Mouse (Mus musculus) neural tube, embryonic 15.5 days (tissue): Measurements from ENCODE around the gene Eif4e2. TPM values are rescaled to one million over a fixed set of nuclear protein-coding genes. Genes with fewer than 3 reads are reported as not detected.
A peak's percentile ranks its signal among the peaks of the same experiment; 100 is the strongest.

Experiments
- ATAC-seq: fragments of 200-750 bp; cut with Nextera tagmentation; 2 replicates; pipeline ENCODE4 v1.8.0; 2017; ENCODE audit warnings: mild to moderate bottlenecking, moderate TSS enrichment, moderate library complexity; ENCODE audit not compliant: low FRiP score
- H3K27ac ChIP-seq: fragments of 300-500 bp; sonication (generic); replicated peaks from 2 replicates; pipeline ENCODE4 v1.5.1; 2015; ENCODE audit warnings: mild to moderate bottlenecking, inconsistent platforms
- H3K27me3 ChIP-seq: fragments of 300-500 bp; sonication (generic); replicated peaks from 2 replicates; pipeline ENCODE4 v1.6.1; 2015; ENCODE audit warnings: inconsistent platforms
- H3K36me3 ChIP-seq: fragments of 300-500 bp; sonication (generic); 2 replicates; pipeline ENCODE4 v1.6.1; 2015; ENCODE audit warnings: inconsistent platforms
- H3K4me1 ChIP-seq: fragments of 300-500 bp; sonication (generic); 2 replicates; pipeline ENCODE4 v1.6.1; 2015; ENCODE audit warnings: inconsistent platforms
- H3K4me2 ChIP-seq: fragments of 300-500 bp; sonication (generic); 2 replicates; pipeline ENCODE4 v1.6.1; 2015; ENCODE audit warnings: inconsistent platforms, mild to moderate bottlenecking, moderate library complexity
- H3K4me3 ChIP-seq: fragments of 300-500 bp; sonication (generic); replicated peaks from 2 replicates; pipeline ENCODE4 v1.5.1; 2015; ENCODE audit warnings: mild to moderate bottlenecking, inconsistent platforms
- H3K9ac ChIP-seq: fragments of 300-500 bp; sonication (generic); replicated peaks from 2 replicates; pipeline ENCODE4 v1.6.1; 2015; ENCODE audit warnings: mild to moderate bottlenecking, inconsistent platforms
- H3K9me3 ChIP-seq: fragments of 300-500 bp; sonication (generic); replicated peaks from 2 replicates; pipeline ENCODE4 v1.6.1; 2016; ENCODE audit warnings: inconsistent platforms
- WGBS: fragments of 180-500 bp; shearing (Covaris S2); methylation state at CpG from one replicate; pipeline ENCODE4 v1.1.7; 2015; ENCODE audit warnings: mixed read lengths; 5-methylcytosine and 5-hydroxymethylcytosine counted together
- polyA plus RNA-seq: library from polyadenylated mRNA; unstranded; fragments of >200 nt; fragmentation: Nextera tagmentation; extraction: Ambion mirVana; gene quantifications from 2 replicates; pipeline ENCODE4 v1.2.1, GENCODE M21; 2015

Eif4e2 gene
- polyA plus RNA-seq, 1 experiment from 2014 or later, result 93.4 TPM

DNA sequence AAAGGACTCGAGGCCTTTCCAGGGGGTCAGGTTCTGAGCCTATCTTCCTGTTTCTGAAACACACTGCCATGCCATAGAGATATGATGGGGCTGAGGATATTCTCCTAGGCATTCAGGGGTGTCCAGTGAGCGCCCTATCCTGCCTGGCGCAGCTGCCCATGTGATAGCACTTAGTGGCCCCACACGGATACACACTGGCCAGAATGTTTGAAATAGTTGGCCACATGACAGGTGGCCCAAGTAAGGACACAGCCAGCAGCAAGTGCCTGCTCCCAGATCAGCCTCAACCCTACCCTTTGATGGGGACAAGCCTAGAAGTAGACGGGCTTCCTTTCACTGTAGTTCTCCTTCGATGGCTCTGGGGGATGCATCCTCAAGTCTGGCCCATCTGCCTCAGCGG lies 9.2 kb upstream of the Eif4e2 start, which contains the start of gene Chrng:
TSS of gene Chrng (plus strand) at position 193 of the 400 bp plus-strand sequence.
- Histone ChIP-seq H3K9me3 (no peaks in the 10 kb centered on the region), H3K36me3 (no peaks in the 10 kb centered on the region), H3K4me2 (no peak within 1 kb of the TSS), H3K9ac (no peak within 1 kb of the TSS), H3K4me3 (no peak within 1 kb of the TSS), H3K27me3 (peaks cover 35% of the 10 kb centered on the region), H3K27ac (no peak within 1 kb of the TSS), H3K4me1 (no peaks in the 10 kb centered on the region)
- 92% methylated on average over 7 of the region's 7 CpGs for WGBS
- ATAC-seq, result no peak

GRCm38 (mm10) chr1:87205038-87205437 lies 8.7 kb upstream of the Eif4e2 start:
- Histone ChIP-seq H3K9ac (no peak overlapping the region), H3K36me3 (no peaks in the 10 kb centered on the region), H3K4me3 (no peak overlapping the region), H3K4me1 (no peaks in the 10 kb centered on the region), H3K27me3 (peaks cover 35% of the 10 kb centered on the region), H3K9me3 (no peaks in the 10 kb centered on the region), H3K27ac (no peak overlapping the region), H3K4me2 (no peak overlapping the region)
- WGBS, result 71% methylated on average over 6 of the region's 6 CpGs
- ATAC-seq, result no peak

DNA sequence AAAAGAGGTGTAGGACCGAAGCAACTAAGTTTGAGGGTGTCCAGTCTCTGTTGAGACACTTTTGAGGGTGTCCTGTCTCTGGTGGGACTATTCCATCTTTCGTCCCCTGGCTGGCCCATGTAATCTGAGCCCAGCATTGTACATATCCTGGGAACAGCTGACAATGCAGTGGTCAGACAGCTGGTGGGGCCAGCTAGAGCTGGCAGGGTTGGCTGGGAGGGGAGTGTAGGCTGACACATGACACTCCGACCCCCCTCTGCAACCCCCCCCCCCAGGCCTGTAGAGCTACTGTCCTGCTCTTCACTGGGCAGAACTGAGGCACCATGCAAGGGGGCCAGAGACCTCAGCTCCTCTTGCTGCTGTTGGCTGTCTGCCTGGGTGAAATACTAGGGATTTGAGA lies 8.2 kb upstream of the Eif4e2 start:
- no peak overlapping the region for H3K4me3 ChIP-seq
- no peaks in the 10 kb centered on the region for H3K4me1 ChIP-seq
- no peaks in the 10 kb centered on the region for H3K36me3 ChIP-seq
- no peak for ATAC-seq
- H3K4me2 ChIP-seq, result no peak overlapping the region
- 52% methylated on average over 3 of the region's 3 CpGs for WGBS
- no peak overlapping the region for H3K9ac ChIP-seq
- no peak overlapping the region for H3K27ac ChIP-seq
- H3K9me3 ChIP-seq, result no peaks in the 10 kb centered on the region
- H3K27me3 ChIP-seq, result peaks cover 35% of the 10 kb centered on the region

- no peaks in the 10 kb centered on the region for H3K9me3 ChIP-seq
- H3K4me2 ChIP-seq, result no peak overlapping the region
- WGBS, result 19% methylated on average over 17 of the region's 17 CpGs
- no peaks in the 10 kb centered on the region for H3K4me1 ChIP-seq
- no peak for ATAC-seq
- H3K4me3 ChIP-seq, result no peak overlapping the region
- H3K9ac ChIP-seq, result no peak overlapping the region
- no peak overlapping the region for H3K27ac ChIP-seq
- H3K36me3 ChIP-seq, result no peaks in the 10 kb centered on the region
- H3K27me3 ChIP-seq, result peaks cover 35% of the 10 kb centered on the region
These were observed 7.4 kb upstream of the Eif4e2 start for GRCm38 (mm10) chr1:87206339-87206738.

- Histone ChIP-seq H3K27ac (no peak overlapping the region), H3K4me2 (no peak overlapping the region), H3K4me3 (no peak overlapping the region), H3K9ac (no peak overlapping the region), H3K9me3 (no peaks in the 10 kb centered on the region), H3K27me3 (peaks cover 20% of the 10 kb centered on the region), H3K4me1 (peaks cover 26% of the 10 kb centered on the region), H3K36me3 (no peaks in the 10 kb centered on the region)
- ATAC-seq, result no peak
- 81% methylated on average over 4 of the region's 4 CpGs for WGBS
These were observed 2.3 kb upstream of the Eif4e2 start for GRCm38 (mm10) chr1:87211431-87211830.

DNA sequence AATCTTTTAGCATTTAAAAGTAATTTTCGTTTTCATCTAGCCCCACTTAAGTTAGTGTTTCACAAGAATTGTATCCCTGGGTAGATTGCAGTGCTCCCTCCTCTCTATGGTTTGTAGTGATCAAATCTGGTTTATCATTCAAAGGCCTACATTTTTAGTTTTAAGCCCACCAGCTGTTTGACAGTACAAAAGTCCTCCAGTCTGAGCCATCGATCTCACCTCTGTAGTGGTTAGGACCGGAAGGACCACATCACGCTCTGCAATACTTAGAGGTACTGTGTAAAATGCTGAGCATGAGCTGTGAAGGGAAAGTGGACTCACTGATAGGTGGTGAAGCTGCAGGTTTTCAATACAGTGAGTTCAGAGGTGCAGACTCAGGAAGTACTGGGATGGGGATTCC lies 1.0 kb downstream of the Eif4e2 start:
- Histone ChIP-seq H3K9me3 (no peaks in the 10 kb centered on the region), H3K9ac (peak overlapping the region; percentile 97), H3K27me3 (no peaks in the 10 kb centered on the region), H3K27ac (peak overlapping the region; percentile 98), H3K4me1 (peaks cover 46% of the 10 kb centered on the region), H3K4me2 (peak overlapping the region; percentile 75), H3K4me3 (peak overlapping the region; percentile 92), H3K36me3 (peaks cover 7% of the 10 kb centered on the region)
- WGBS, result 41% methylated on average over 4 of the region's 4 CpGs
- ATAC-seq, result no peak

DNA sequence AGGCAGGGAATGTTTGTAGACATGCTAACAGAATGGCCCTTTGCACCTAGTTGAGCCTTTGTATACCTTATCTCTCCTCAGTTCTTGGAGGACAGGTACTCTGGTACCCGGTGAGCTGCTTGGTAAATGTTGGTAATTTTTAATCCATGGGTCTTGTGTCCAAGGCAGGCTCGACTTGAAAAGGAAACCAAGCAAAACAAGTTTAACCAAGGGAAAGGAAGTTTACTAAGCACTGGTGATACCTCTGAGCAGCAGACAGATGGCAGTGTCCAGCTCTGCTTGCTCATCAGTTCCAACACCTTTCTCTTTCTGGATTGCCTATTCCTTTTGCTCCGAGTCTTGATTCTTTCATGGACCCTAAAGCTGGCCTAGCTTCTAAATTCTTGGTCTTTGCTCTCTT lies 4.2 kb downstream of the Eif4e2 start:
- no peaks in the 10 kb centered on the region for H3K9me3 ChIP-seq
- H3K4me3 ChIP-seq, result no peak overlapping the region
- no peak overlapping the region for H3K4me2 ChIP-seq
- H3K36me3 ChIP-seq, result peaks cover 38% of the 10 kb centered on the region
- peaks cover 44% of the 10 kb centered on the region for H3K4me1 ChIP-seq
- 71% methylated on average over 3 of the region's 3 CpGs for WGBS
- H3K27ac ChIP-seq, result no peak overlapping the region
- H3K27me3 ChIP-seq, result no peaks in the 10 kb centered on the region
- H3K9ac ChIP-seq, result no peak overlapping the region
- ATAC-seq, result no peak

DNA sequence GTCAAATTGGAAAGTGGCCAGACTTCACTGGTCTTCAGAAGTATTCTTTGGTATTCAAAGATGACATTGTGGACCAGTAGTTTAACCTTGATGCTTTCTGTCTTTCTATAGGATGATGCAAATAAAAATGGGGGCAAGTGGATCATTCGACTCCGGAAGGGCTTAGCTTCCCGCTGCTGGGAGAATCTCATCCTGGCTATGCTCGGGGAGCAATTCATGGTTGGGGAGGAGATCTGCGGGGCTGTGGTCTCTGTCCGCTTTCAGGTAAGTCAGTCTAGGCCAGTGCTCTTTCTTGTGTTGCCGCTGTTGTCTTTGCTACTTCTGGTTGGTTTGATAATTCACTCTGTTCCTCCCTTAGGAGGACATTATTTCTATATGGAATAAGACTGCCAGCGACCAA lies 12.0 kb downstream of the Eif4e2 start:
- H3K27ac ChIP-seq, result no peak overlapping the region
- H3K4me2 ChIP-seq, result no peak overlapping the region
- H3K36me3 ChIP-seq, result peaks cover 94% of the 10 kb centered on the region
- H3K4me1 ChIP-seq, result no peaks in the 10 kb centered on the region
- ATAC-seq, result no peak
- H3K9ac ChIP-seq, result no peak overlapping the region
- 94% methylated on average over 8 of the region's 8 CpGs for WGBS
- no peaks in the 10 kb centered on the region for H3K9me3 ChIP-seq
- no peak overlapping the region for H3K4me3 ChIP-seq
- H3K27me3 ChIP-seq, result no peaks in the 10 kb centered on the region

DNA sequence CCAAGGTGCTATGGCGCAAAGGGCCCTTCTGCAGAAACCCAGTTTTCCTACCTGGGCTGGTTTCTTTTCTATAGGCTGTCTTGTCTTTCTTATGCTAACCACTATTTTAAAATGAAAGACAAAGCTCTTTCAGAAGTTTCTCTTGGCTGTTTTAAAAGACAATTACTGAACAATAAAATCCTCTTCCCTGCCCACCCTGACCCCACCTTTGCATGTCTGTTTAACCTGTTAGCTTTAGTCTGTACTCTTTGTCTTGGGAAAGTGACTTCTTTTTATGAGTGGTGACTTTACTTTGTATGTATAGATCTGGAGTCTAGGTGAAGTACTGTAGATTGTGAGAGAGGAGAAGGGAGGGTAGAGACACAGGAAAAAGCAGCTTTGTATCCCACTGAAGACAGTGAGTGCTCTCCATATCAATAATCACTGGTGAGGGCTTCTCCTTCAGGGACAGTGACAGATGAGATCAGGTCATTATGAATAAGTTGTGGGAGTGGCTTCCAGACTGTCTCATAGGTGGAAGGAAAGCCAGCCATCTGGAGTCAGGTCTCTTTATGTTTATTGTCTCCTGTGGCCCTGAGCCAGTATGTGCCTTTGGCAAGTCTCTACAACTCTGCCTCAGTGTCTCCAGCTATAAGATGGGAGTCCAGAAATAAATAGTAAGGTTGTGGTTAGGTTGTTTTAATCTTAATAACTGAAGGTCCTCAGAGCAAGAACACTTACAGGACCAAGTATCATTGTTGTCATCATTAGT lies 12.9 kb downstream of the Eif4e2 start:
- ATAC-seq, result no peak
- 96% methylated on average over 1 of the region's 1 CpGs for WGBS
- Histone ChIP-seq H3K27ac (no peak overlapping the region), H3K36me3 (peaks cover 91% of the 10 kb centered on the region), H3K4me2 (no peak overlapping the region), H3K27me3 (no peaks in the 10 kb centered on the region), H3K4me3 (no peak overlapping the region), H3K4me1 (no peaks in the 10 kb centered on the region), H3K9me3 (no peaks in the 10 kb centered on the region), H3K9ac (no peak overlapping the region)

- 74% methylated on average over 3 of the region's 3 CpGs for WGBS
- H3K9me3 ChIP-seq, result no peaks in the 10 kb centered on the region
- no peak overlapping the region for H3K4me3 ChIP-seq
- no peak overlapping the region for H3K9ac ChIP-seq
- H3K36me3 ChIP-seq, result peaks cover 91% of the 10 kb centered on the region
- H3K4me1 ChIP-seq, result no peaks in the 10 kb centered on the region
- H3K4me2 ChIP-seq, result no peak overlapping the region
- ATAC-seq, result no peak
- H3K27me3 ChIP-seq, result no peaks in the 10 kb centered on the region
- no peak overlapping the region for H3K27ac ChIP-seq
These were observed 13.4 kb downstream of the Eif4e2 start for GRCm38 (mm10) chr1:87227160-87227550.

GRCm38 (mm10) chr1:87230606-87231005 lies 16.9 kb downstream of the Eif4e2 start:
- WGBS, result 68% methylated on average over 5 of the region's 5 CpGs
- H3K27ac ChIP-seq, result no peak overlapping the region
- H3K9ac ChIP-seq, result no peak overlapping the region
- no peaks in the 10 kb centered on the region for H3K9me3 ChIP-seq
- H3K36me3 ChIP-seq, result peaks cover 93% of the 10 kb centered on the region
- H3K27me3 ChIP-seq, result no peaks in the 10 kb centered on the region
- no peak overlapping the region for H3K4me3 ChIP-seq
- H3K4me1 ChIP-seq, result no peaks in the 10 kb centered on the region
- H3K4me2 ChIP-seq, result no peak overlapping the region
- ATAC-seq, result no peak

DNA sequence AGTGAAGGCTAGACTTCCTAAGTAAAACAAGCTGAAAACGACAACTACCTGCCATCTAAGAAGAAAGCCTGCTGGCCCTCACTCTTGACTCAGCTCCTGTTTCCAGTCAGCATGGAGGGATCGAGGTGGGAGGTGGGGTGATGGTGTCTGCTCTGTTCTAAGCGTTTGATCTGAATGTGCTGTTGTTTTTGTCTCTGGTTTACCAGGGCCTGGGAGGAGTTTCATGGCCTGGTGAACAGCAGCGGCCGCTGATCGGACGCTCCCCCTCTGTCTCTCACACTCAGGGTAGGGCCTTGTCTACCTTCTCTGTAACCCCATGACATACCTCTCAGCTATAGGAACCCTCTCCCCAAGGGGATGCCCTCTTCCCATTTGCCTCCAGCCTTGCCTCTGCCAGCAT lies 18.5 kb downstream of the Eif4e2 start:
- Histone ChIP-seq H3K4me3 (no peak overlapping the region), H3K27ac (no peak overlapping the region), H3K4me1 (no peaks in the 10 kb centered on the region), H3K9ac (no peak overlapping the region), H3K36me3 (peaks cover 91% of the 10 kb centered on the region), H3K4me2 (no peak overlapping the region), H3K27me3 (no peaks in the 10 kb centered on the region), H3K9me3 (no peaks in the 10 kb centered on the region)
- no peak for ATAC-seq
- WGBS, result 89% methylated on average over 7 of the region's 7 CpGs
